Mouse (Mus musculus) induced T-regulatory cell, adult 2 months (primary cell): ENCODE data around the gene Ap3d1.

Experiments
- DNase-seq: peaks from one replicate; pipeline ENCODE4 v3.0.0-alpha.2; 2012; ENCODE audit warnings: low read depth

Ap3d1 gene

DNA sequence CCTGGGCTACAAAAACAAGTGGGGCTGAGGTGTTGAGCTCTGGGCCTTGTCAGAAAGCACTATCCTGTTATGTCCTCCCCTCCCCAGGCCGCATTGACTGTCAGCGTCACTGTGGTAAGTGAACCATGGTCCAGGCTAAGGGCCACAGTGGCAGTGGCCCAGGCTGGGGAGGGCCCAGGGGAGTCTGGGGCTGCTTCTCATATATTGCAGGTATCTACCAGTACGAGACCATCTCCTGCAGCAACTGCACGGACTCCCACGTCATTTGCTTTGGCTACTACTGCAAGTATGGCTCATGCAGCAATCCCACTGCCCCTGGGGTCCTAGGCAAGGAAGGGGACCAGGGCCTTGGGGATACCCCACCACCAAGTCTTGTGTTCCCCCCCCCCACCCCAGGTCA lies 38.4 kb downstream of the Ap3d1 start:
- DNase-seq = no peak

DNA sequence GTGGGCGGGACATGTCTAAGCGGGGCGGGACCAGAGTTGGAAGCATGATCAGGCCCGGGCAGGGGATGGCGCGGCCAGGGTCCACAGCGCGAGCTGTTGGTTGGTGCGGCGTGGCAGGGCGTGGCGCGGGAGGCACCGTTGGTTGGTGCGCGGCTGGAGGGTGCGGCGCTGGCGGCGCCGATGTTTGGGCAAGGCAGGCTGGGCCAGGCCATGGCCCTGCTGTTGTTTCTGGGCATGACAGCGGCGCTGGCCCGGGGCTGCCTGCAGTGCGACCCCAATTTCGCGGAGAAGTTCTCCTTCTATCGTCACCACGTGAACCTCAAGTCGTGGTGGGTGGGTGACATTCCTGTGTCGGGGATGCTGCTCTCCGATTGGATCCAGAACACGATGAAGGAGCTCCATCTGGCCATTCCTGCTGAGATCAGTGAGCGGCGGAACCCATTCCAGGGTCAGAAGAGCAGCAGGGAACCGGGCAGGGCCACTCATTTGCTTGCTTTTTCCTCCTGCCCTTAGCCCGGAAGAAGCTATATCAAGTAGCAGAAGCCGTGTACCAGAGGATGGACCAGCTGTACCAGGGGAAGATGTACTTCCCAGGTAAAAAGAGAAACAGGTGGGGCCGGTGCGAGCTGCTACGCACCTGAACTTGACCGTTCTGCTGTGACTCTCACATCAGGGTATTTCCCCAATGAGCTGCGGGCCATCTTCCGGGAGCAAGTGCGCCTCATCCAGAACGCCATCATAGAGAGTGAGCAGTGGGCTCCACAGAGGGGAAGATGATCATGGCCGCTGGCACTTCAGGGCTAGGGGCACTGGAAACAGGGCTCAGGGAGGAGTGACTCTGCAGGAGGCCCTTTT lies 39.3 kb downstream of the Ap3d1 start:
- DNase-seq = peak; percentile 96

DNA sequence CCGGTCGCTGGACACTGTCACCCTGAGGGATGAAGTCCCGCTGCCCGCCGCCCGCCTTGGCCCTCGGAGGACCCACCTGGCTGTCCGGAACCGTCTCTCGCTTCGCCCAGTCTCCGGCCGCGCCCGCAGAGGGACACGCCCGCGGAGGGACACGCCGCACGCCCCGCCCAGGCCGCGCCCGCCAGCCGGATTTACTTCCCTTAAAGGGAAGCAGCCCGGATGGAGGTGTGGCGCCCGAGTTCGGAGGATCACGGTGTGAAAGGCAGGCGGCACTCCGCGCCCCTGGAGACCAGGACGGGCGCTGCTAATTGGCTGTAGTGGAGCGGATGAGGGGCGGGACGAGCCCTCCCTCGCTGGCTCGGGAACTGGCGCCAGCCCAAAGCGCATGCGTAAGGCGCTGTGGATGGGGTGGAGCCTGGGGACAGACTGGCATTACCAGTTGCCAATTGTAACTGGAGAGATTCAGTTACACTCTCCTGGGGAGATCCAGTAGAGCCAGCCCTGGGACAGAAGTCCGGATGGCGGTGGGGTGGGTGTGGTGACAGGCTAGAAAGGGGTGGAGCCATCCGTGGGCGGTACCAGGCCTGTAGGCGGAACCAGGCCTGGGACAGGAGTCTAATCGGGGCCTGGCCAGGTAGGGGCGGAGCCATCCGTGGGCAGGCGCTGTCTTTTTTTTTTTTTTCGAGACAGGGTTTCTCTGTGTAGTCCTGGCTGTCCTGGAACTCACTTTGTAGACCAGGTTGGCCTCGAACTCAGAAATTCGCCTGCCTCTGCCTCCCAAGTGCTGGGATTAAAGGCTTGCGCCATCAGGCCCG lies 40.1 kb downstream of the Ap3d1 start, which contains the start of the genes Mob3a and Izumo4:
Mob3a (minus strand) TSS at position 257 of the 815 bp plus-strand sequence.
Izumo4 (plus strand) TSS at position 464 of the 815 bp plus-strand sequence.
- peak; percentile 99 for DNase-seq

DNA sequence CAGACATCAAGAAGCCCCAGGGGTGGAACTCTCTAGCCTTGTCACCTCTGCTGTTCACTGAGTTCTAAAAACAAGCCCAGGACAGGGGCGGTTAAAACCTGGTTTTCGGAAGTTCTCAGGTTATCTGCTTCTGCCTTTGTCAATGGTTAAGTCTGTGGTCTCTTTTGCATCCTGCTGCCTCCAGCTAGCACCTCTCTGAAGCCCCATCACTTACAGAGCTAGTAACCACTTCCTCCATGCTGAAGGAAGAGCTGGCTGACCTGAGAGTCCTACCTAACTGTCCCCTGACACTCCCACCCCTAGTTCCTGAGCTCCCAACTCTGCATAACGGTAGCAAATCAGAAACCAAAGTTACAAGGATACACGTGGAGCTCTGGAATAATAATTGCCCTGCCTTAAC lies 41.3 kb downstream of the Ap3d1 start:
- peak; percentile 92 for DNase-seq

DNA sequence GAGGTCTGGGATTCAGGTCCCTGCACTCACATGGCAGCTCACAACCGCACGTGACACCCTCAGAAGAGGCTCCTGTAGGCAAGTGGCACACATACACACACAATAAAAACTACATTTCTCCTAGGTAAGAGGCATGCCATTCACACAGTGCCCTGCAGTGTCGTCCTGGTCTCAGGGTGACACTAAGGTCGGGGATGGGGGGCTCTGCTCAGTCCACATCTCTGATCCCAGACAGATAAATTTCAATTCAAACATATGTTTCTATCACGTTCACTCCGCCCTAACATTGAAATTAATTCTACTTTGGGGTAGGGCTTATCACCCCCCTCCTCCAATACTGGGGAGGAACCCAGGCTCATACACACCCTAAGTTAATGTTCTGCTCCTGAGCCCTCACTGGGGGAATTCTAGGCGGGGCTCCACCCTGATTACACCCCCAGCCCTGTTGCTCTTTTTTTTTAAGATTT lies 42.0 kb downstream of the Ap3d1 start:
- DNase-seq = peak; percentile 70

DNA sequence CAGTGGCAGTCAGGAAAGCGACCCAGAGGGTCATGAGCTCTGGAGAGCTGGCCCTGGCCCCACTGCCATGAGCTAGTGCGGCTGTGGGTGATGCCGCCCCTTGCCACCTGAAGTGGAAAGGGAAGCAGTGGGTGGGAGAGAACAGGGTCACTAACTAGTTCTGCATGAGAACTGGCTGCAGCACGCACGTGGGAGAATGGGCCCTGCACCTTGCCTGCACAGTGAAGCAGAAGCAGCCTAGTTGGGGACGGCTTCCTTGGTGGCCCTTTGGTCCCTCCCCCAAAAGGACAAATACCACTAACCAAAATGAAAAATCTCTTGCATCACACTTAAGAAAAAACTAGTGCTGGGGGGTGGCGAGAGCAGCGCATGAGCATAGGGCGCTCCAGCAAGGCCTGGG lies 43.5 kb downstream of the Ap3d1 start:
- DNase-seq = peak; percentile 69

DNA sequence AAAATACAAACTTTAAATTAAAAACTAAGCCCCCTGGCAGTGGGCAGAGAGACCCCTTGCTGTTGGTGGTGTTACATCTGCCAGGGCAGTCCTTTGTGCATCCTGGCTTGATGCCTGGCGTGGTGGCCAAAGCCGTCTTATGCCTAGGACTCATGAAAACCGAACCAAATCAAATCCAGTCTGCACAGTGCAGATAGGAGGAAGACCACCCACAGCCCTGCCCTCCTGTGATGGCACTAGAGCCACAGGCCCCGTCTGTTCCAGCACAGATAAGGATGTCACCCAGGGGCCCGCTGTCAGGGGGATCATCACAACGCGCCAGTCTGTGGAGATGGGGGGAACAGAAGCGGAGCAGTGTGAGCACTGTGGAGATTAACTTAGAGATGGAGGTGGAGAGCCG lies 44.3 kb downstream of the Ap3d1 start:
- no peak for DNase-seq

DNA sequence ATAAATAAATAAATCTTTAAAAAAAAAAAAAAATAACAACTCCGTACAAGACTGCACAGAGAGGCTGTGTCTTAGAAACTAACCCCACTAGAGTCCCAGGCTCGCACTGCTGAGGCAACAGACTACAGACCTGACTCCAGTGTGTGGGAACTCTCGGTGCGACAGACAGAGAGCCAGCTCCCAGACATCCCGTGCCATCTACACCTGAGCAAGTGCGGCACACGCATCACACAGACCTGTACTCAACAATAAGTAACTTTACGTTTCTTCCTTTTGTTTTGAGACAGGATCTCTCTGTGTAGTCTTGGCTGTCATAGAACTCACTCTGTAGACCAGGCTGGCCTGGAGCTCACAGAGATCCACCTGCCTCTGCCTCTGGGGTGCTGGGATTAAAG lies 44.7 kb downstream of the Ap3d1 start:
- peak; percentile 60 for DNase-seq

DNA sequence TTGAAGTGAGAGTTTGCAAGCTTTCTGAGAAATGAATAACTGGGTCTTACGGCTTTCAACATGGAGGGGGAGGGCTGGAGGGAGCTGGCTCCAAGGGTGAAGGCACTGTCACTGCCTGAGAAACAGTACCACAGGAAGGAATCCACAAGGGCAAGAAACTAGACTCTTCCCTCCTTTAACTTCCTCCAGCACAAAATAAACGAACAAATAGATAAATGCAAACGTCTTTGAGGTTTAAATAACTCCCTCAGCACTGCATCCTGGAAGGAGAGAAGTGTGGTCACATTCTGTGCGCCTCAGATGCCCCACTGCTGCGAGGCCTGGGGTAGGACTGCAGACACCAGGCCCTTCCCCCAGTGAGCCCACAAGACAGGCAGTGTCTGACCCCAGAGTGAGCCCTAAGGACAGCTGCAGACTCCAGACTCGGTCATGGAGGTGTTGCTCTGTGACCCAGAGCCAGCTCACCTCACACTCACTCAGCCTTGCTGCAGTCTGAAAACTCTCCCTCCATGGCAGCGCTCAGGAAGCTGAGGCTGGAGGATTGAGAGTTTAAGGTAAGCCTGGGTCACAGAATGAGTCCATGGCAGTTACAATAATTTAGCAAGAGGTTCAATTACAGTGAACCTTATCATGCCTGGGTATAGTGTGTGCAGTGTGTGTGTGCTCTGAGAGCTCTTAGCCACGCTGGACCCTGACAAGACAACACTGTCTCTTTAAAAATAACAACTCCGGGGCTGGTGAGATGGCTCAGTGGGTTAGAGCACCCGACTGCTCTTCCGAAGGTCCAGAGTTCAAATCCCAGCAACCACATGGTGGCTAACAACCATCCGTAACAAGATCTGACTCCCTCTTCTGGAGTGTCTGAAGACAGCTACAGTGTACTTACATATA lies 45.3 kb downstream of the Ap3d1 start:
- no peak for DNase-seq

DNA sequence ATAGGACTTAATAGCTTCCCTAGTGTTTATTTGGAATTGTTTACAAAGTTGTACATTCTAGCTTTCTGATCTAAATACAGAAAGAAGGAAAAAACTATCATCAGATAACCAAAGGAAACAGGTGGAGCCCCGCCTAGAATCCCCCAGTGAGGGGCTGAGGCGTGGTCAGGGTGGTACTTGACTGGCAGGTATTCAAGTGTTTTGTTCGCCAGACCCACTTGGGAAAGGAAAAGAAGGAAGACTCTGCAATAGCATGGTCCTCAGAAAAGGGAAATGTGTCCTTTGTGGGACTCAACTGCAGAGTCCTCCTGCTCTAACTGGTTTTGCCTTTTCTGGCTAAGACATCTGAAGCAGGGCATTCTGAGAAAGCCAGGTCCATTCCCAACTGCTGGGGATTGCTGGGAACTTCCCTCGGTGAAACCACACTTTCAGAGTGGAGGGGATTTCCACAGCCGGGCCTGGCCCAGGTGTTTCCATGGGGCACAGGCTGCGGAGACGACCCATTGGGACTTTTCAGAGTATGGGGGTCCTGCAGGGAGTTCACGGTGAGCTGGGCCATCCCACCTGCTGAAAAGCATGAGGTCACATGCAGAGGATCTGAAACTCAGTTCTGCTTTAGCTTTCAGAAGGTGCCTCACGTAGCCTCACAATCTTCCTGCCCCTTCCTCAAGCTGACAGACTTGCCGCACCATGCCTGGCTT lies 46.1 kb downstream of the Ap3d1 start:
- peak; percentile 91 for DNase-seq

DNA sequence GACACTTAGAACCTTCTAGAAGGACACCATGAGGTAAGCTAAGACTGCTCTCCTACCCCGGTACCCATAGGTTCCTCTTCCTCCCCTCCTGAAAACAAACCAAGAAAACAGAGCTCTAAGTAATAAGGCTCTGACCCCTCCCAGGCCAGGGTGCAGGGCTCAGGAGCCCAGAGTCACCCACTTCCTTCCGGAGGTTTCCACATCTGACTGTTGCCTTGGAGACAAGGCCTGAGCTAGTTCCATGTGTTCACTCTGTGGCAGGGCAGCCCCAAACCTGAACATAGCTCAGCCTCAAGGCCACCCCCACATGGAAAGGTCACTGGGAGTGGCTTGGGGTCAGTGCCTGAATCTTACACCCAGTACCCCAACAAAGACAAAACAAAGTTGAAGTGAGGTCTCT lies 46.9 kb downstream of the Ap3d1 start:
- DNase-seq = peak; percentile 97

DNA sequence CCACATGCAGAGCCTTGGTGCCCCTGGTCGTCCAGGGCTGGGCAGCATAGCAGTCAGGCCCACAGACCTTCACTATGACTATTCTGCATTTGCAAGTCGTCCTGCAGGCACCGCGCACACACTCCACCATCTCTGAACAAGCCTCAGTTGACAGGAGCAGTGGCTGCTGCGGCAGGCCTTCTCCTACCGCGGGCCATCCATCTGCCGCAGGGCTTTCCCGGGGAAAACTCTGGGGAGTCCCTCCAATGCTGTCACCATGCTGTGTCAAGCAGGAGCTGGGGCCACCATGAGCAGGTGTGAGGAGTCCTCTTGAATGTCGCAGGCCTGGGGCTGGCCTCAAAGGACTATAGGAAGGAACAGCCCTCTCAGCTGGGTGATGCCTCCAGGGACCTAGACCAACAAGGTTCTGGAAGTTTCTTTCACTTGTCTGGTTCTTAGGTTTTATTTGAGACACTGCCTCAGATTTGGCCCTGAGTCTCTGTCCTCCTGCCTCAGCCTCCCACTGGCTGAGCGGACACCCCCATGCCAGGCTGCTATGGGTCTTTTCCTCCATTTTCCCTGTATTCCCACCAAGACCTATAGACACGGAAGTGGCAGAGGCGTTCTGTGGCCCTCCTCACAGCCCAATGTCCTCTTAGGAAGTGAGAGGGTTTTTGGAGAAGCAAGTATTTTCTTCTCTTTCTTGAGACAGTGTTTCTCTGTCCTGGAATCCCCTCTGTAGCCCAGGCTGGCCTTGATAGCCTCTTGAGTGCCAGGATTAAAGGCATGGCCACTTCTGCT lies 47.7 kb downstream of the Ap3d1 start:
- peak; percentile 64 for DNase-seq

DNA sequence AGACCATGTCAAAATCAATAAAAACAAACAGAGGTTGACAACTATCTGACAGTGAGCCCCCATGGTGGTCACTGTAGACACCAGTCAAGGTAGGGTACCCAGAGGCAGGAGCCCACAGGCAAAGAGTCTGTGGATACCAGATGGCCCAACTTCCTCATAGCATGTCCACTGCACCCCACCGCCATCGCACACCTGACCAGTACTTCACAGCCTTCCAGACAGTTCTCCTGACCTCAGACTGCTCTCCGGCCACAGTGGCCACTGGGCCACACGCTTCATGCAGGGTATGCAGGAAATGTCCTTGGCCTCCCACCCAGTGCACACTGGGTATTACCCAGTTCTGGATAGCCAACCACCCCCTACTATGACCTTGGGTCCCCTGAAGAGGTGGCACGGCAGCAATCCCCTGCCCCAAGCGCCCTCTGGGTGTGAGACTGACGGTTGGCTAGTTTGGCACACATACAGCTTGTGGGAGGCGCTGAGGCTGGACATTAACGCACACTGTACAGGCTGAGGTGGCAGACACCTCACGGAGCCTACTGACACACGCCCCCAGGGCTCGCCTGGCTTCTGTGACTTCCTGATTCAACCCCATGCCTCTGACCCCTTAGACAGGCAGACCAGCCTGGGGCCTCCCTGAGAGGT lies 48.5 kb downstream of the Ap3d1 start:
- peak; percentile 56 for DNase-seq

DNA sequence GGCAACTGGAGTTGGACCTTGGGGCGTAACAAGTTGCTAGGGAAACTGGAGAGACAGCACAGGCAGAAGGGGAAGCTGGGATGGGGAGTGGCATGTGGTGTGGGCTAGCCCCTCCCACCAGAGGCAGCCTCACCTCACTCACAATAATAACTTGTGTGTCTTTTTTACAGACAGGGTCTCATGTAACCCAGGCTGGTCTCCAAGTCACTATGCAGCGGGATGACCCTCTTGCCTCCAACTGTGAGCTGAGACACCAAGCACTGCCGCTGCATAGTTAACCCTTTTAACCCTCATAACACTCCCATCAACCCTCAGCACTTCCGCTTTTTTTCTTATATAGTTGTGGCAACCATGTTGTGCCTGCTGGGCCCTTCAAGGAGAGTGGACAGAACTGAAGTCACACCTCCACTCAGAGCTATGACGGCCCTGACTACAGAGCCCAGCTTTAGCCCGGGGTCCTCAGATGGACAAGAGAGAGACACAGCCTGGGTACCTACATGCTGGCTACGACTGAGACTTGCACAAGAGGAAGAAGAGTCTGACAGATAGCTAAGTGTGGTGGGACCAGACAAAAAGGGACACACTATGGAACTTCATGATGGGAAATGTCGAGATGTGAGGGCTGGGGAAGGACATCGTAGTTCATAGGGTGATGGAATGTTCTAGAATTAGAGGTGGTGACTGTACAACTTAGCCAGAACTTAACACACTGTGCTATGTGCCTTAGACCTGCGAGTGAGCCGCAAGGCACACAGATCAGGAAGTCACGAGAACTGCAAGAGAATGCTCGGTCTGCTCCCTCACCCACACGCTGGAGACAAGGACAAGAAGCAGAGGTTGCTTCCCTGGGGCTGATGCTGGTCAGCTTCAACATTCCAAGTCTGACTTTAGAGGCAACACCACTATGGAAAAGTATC lies 49.6 kb downstream of the Ap3d1 start:
- DNase-seq = peak; percentile 78

DNA sequence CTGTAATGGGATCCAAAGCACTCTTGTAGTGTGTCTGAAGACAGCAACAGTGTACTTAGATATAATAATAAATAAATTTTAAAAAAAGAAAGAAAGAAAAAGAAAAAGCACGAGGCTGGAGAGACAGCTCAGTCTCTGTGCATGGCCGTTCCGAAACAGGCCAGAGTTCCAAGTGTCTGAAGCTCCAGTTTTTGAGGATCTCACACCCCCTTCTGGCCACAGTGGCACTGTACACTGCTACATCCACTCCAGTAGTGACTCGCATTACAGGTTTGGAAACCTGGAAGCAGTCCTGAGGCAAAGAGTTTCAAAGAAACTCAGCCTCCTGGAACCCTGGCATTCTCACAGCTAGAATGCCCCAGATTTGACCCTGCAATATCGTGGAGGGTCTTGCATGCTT lies 54.2 kb downstream of the Ap3d1 start:
- DNase-seq = peak; percentile 86

DNA sequence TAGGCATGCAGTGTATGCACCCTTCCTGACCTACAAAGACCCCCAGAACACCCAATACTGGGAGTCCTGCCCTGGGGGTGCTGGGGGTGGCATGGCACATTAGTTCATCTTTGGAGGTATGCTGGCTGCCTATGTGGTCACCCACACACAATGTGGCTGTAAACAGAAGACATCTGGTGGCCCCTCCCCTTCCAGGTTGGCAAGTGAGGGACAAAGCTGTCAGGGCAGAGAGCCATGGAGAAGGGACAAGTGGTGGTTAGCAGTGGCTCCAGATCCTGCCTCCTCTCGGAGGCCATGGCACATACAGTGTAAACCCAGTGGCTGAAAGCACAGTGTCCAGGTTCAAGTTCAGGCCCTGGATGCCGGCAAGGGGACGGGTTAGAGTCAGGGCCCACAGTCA lies 55.4 kb downstream of the Ap3d1 start:
- DNase-seq = no peak

DNA sequence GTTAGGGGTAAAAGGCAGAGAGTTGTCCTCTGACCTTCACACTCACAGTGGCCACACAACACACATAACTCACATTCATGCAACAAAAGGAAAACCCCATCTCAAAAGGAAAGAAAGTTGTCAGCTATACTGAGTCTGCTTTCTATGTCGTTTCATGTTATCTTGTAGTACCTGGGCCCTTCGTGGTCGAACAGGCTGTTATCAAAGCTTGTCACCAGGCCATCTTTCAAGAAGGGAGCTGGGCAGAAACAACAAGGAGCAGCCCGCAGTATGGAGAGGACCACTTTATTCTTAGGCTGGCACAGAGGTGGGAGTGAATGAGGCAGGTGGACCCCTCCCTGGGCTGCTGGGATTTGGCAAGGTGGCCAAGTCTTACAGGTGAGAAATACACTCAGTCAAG lies 57.1 kb downstream of the Ap3d1 start:
- peak; percentile 40 for DNase-seq

DNA sequence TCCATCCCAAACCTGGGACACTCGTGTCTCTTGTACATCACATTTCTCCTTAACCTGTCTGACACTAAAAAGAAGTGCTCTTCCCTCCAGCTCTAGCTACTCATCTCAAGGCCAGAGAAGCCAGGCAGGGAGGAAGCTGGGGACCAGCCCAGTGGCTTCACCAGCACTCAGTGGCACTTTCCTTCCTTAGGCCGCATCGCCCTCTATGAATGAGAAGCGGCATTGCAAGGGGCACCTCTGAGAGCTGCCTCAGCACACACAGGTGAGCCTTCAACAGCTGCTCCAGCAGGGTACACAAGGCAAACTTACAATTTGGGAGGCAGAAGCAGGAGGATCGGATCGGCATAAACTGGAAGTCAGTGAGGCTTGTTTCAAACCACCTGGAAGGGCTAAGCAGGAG lies 57.9 kb downstream of the Ap3d1 start:
- DNase-seq = peak; percentile 90

DNA sequence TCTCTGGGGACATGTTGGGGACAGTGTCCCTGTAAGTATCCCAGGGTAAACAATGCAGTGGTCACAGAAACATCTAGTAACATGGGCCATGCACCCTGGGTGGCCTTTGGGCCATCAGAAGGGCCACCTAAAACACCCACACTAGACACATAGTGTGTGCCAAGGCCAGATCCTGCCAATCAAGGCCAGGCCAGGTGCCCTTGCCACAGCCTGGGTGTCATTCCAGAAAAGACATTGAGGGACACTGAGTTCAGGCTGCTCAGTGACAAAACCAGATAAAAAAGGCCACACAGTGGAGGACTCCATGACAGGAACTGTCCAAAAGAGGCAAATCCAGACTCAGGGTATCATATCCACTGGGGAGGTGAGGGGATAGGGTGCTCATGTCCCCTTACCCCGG lies 58.4 kb downstream of the Ap3d1 start:
- DNase-seq = no peak
